Mouse (Mus musculus) spleen, postnatal 4 days (tissue): Measurements from ENCODE around the gene Eif4e.

Source experiments
- DNase-seq, 2 experiments: peaks; one replicate each; pipeline ENCODE4 v3.0.0; 2022; ENCODE audit warnings: low spot score in 2 of 2

Gene Eif4e

GRCm38 (mm10) chr3:138526073-138526915, at the start of gene Eif4e:
Eif4e (plus strand) TSS chr3:138526179.
- peak; percentile 30 to 78 for DNase-seq

GRCm38 (mm10) chr3:138479489-138479888, 46.5 kb upstream of the Eif4e start:
- DNase-seq: no peak

- DNase-seq: no peak
Measured at GRCm38 (mm10) chr3:138481526-138482284, 44.3 kb upstream of the Eif4e start.

- no peak for DNase-seq
Measured at GRCm38 (mm10) chr3:138483240-138483639, 42.7 kb upstream of the Eif4e start.

GRCm38 (mm10) chr3:138488584-138489326, 37.2 kb upstream of the Eif4e start:
- no peak for DNase-seq

- DNase-seq: peak; percentile 99 to 100
Measured at GRCm38 (mm10) chr3:138489327-138490033, 36.5 kb upstream of the Eif4e start, which contains the start of gene Metap1. Metap1 (minus strand) TSS chr3:138489515.

- DNase-seq: no peak
Measured at GRCm38 (mm10) chr3:138490034-138490337, 36.0 kb upstream of the Eif4e start.

- DNase-seq: no peak
Measured at GRCm38 (mm10) chr3:138493668-138494067, 32.3 kb upstream of the Eif4e start.

GRCm38 (mm10) chr3:138494565-138494964, 31.4 kb upstream of the Eif4e start:
- no peak for DNase-seq

GRCm38 (mm10) chr3:138495166-138496145, 30.5 kb upstream of the Eif4e start:
- no peak for DNase-seq

GRCm38 (mm10) chr3:138498731-138499130, 27.2 kb upstream of the Eif4e start:
- DNase-seq: no peak

- no peak for DNase-seq
Measured at GRCm38 (mm10) chr3:138499854-138500740, 25.9 kb upstream of the Eif4e start.

GRCm38 (mm10) chr3:138503754-138504153, 22.2 kb upstream of the Eif4e start:
- DNase-seq: no peak

- DNase-seq: no peak
Measured at GRCm38 (mm10) chr3:138506749-138507148, 19.2 kb upstream of the Eif4e start.

GRCm38 (mm10) chr3:138509581-138509980, 16.4 kb upstream of the Eif4e start:
- DNase-seq: no peak

- DNase-seq: no peak
Measured at GRCm38 (mm10) chr3:138510471-138510870, 15.5 kb upstream of the Eif4e start.

GRCm38 (mm10) chr3:138513243-138513642, 12.7 kb upstream of the Eif4e start:
- no peak for DNase-seq

GRCm38 (mm10) chr3:138514749-138515148, 11.2 kb upstream of the Eif4e start:
- DNase-seq: no peak

GRCm38 (mm10) chr3:138515656-138516370, 10.2 kb upstream of the Eif4e start:
- DNase-seq: no peak
